Mouse (Mus musculus) B cell, adult 2 months (primary cell): ENCODE measurements around the gene Dazl.
"Not testable (repeated sequence)": the region's sequence is repeated elsewhere in the genome, so short reads cannot be mapped to it uniquely, and the experiment has no call there.

Experiments
- DNase-seq, 2 experiments: peaks; one replicate each; pipeline ENCODE4 v3.0.0; 2022

Gene Dazl

GRCm38 (mm10) chr17:50291485-50292200 lies 1.8 kb downstream of the Dazl start:
- peak in 1 of 2 experiments; percentile 4 for DNase-seq

- DNase-seq: no peak
Observed at GRCm38 (mm10) chr17:50284845-50285244, 8.6 kb downstream of the Dazl start.

GRCm38 (mm10) chr17:50261615-50262014 lies 31.8 kb downstream of the Dazl start:
- not testable (repeated sequence) for DNase-seq

GRCm38 (mm10) chr17:50260856-50261255 lies 32.6 kb downstream of the Dazl start:
- DNase-seq: no peak

DNA sequence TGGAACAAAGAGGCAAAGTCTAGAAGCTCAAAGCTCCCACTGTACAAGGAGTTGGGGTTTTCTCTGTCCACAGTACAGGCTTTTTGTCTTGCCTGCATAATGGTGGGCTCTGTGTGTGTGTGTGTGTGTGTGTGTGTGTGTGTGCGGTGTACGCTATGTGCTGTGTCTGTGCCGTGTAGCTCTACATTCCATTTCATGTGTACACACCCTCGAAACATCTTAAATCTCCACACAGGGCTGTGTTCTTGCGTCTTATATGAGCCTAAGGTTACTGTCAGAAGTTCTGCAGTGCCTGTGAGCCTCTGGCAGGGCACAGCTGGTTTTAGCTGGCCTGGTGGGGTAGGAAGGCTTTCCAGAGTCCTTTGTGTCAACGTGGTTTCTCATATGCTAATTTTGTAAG lies 46.8 kb downstream of the Dazl start:
- DNase-seq: no peak

GRCm38 (mm10) chr17:50244675-50245074 lies 48.8 kb downstream of the Dazl start:
- no peak for DNase-seq

- DNase-seq: no peak
Observed at GRCm38 (mm10) chr17:50243326-50243725, 50.1 kb downstream of the Dazl start.

GRCm38 (mm10) chr17:50237818-50238610 lies 55.4 kb downstream of the Dazl start:
- DNase-seq: peak in 1 of 2 experiments; percentile 6

- peak; percentile 88 to 89 for DNase-seq
Observed at GRCm38 (mm10) chr17:50237436-50237709, 56.1 kb downstream of the Dazl start.

DNA sequence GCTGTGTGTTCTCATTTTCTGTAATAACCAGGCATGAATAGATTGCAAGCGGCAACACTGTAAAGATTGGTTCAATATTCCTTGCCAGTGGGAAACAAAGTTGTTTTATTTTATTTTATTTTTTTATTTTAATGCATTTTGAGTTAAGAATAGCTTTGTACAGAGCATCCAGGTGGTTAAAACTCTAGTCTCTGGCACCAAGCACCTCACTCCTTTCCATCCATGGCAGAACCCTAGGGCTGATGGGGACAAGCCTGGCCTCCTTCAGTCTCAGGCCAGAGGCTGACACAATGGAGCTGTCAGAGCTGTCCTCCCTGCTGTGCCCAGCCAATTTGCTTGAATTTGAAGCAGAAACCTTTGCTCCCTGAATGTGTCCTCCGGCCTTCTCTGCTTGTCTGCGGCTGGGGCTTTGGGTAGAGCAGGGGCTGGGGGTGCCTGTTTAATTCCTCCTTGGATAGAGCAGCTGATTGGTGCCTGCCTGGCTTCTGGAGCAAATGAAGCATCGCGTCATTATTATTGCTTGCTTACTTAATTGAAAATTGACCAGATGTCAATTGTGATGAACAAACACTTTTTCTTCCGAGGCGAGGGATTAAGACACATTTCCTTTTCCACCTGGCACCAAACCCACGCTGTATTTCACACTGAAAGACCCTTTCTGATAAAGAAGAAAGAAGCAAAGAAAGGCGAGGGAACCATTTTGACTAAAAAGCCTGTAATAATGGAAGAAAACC lies 56.6 kb downstream of the Dazl start:
- DNase-seq: no peak

DNA sequence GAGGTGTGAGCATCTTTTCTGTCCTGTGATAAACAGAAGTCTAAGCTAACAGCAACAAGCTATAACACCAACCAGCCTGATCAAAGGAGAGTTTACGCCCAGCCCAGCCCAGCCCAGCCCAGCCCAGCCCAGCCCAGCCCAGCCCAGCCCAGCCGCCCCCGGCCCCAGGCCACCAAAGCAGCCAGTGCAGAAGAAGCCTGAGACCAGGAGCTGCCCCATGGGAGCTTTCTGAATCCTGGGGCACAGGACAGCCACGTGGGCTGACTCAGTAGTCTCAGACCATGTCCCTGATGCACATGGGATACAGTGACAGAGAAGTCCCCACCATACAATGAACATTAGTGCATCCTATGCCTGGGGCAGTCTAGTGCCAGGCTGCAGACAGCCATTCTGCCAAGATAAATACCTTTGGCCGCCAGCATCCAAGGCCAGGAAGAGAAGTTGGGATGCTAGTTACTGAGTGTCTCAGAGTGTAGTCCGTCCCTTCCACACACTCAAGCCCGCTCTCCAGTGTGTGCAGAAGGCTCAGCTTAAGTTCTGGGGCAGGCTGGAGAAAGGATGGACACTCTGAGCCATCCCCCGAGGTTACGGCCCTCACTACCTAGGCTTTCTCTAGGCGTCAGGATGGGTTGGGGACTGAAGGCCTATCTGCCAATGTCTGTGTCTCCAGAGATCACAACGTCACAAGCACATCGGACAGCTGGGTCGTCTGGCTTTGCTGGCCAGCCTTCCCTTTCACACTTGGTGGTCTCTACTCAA lies 57.3 kb downstream of the Dazl start:
- DNase-seq: no peak

DNA sequence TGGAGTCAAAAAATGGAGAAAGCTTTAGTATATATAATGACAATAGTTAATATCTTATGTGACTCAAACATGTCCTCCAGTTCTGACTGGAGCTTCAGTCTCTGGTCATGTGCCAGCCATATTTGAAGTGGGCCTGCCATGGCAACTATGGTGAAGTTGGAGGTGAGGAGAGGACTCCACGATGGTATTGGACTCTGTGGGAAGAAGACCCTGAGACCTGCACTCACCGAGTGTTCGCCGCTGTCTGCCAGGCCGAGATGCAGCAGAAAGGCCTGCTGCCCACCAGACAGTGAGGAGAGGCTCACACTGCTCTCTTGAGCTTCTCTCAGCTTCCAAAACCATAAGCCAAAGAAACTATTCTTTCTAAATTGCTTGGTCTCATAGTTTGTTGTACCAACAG lies 59.5 kb downstream of the Dazl start:
- no peak for DNase-seq

DNA sequence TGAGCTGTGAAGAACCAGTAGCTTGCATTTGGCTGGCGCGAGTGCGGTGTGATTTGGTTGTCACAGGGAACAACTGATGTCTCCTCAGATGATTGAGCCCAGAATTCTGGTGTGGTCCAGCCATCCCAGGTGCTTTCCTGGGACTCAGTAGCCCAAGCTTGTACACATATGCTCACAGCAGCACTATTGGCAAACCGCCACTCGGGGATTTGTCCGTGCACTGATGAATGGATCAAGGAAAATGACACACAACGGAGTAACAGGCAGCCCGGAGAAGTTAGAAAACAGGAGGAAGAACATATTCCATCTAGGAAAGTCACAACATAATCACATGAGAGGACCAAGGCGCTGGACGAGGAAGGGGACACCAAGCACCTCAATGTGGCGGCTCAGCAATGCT lies 60.6 kb downstream of the Dazl start:
- DNase-seq: no peak

DNA sequence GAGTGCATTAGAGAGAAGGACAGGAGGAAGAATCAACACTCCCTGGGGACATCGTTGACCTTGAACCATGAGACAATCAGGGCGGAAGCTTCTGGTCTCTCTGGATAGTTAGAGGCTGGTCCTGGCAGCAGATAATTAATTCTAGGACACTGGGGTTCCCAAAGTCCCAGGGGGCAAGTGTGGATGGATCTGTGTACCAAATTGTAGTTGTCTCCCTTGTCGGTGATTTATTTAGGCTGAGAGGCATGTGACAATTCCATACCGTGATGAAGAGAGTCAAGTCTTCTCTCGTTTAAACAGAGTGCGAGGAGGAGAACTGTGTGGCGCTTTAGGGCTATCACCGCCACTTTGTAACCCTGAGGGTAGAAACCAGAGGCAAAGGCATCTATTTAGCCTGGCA lies 62.2 kb downstream of the Dazl start:
- no peak for DNase-seq

DNA sequence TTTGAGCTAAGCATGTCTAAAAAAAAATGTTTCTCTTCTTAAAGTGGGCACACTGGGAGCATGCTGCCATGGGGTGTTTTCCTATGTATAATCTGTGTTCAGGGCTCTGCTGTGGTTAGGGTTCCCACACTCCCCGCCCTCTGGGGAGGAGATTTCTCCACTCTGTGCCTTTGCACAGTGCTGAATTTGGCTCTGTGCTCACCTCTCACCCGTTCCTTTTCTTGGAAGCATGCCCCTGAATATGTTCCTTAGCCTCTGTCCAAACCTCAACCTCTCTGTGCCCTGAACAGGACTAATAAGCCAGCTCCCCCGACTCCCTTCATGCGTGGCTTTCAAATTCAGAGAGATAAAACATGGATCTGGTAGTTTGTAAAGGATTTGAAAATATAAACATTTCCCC lies 63.9 kb downstream of the Dazl start:
- DNase-seq: no peak
